Mouse (Mus musculus) embryonic fibroblast, embryonic 13.5 days (primary cell): ENCODE data around the gene Sfswap.

Experiments
- CTCF ChIP-seq: IDR thresholded peaks from 2 replicates; pipeline ENCODE4 v1.5.1; 2011; ENCODE audit warnings: mild to moderate bottlenecking, control low read depth, low read length, moderate library complexity, borderline replicate concordance; ENCODE audit not compliant: insufficient read depth
- POLR2A ChIP-seq: IDR thresholded peaks from 2 replicates; pipeline ENCODE4 v1.6.1; 2011; ENCODE audit warnings: low read depth, mild to moderate bottlenecking, control low read depth, low read length, moderate library complexity

- TF ChIP-seq POLR2A (no peak), CTCF (no peak)
These were observed 42.5 kb upstream of the Sfswap start for GRCm38 (mm10) chr5:129458541-129458940.
